In the genomic region with DNA sequence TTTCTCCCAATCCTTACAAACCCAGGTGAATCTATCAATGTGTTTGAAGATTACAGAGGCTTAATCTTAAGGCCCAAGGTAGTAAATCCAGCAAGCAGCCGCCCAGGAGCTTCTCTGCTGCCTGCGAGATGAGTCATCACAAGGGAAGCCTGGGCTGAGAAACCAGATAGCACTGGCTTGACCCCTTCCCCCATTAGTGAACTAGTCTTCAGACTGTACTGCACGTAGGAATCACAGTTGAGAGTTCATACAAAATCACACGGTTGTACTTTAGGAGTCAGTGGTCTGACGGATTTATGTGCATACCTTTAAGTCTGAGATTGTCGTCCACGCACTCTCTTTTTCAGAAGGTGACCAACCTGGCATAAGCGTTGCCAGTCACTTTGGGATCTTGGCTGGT, we compare ENCODE assay signal across 15 mouse cellular contexts. TPM values are rescaled to one million over a fixed set of nuclear protein-coding genes. Genes with fewer than 3 reads are reported as not detected.
DNase-seq lines count a peak whose midpoint lies in the region; ATAC-seq and TF ChIP-seq lines count a peak whose summit lies in the region.
"Had no signal": no experiment of that assay in that cellular context is flagged by ENCODE, and none has a peak within 500 bp of the region (broad histone marks: within the 10 kb centered on the region; RNA-seq: fewer than 3 reads in every experiment).

No protein-coding gene starts in this region.

- no peak for DNase-seq in heart, adult 2 months
- DNase-seq in liver, embryonic 11.5 days (ENCODE audit: low spot score), result no peak
- DNase-seq in liver, result no peak
- peak; percentile 53 for DNase-seq in MN1 (ENCODE audit: low spot score)
- DNase-seq in gastrocnemius, adult 18-20 months (ENCODE audit: low spot score), result no peak
- DNase-seq: adrenal gland, postnatal 14 days; cerebellum, adult 11-12 months; gastrocnemius, postnatal 25 days; kidney, adult 9 months; retina, postnatal 1 day; thymus, adult 2 months had no signal

- peak overlapping the region; percentile 22 for H3K4me2 ChIP-seq in heart, embryonic 11.5 days
- no peak overlapping the region for H3K4me2 ChIP-seq in liver, embryonic 11.5 days
- H3K4me2 ChIP-seq in intestine, postnatal 0 days (replicated peaks; ENCODE audit: low read depth), result no peak overlapping the region
- H3K4me2 ChIP-seq: forebrain, embryonic 13.5 days had no signal

- H3K27ac ChIP-seq in heart, embryonic 11.5 days (ENCODE audit: low read depth, low read length), result 0 out of 2 replicates have a peak overlapping the region, but pooled peaks have one; percentile 10
- H3K27ac ChIP-seq in heart, adult 2 months, result no peak overlapping the region
- H3K27ac ChIP-seq in liver, embryonic 11.5 days (ENCODE audit: low read depth, low read length), result peak overlapping the region; percentile 9; the same call in 1 of the 2 replicates
- H3K27ac ChIP-seq in intestine, postnatal 0 days (ENCODE audit: low read depth, low read length), result no peak overlapping the region
- H3K27ac ChIP-seq: forebrain, embryonic 13.5 days had no signal

- H3K4me3 ChIP-seq in heart, embryonic 11.5 days (ENCODE audit: low read depth, low read length), result no peak overlapping the region
- H3K4me3 ChIP-seq in heart, adult 2 months, result no peak overlapping the region
- H3K4me3 ChIP-seq in liver, embryonic 11.5 days (ENCODE audit: low read depth, low read length), result no peak overlapping the region
- H3K4me3 ChIP-seq in intestine, postnatal 0 days (ENCODE audit: low read depth, low read length), result no peak overlapping the region
- H3K4me3 ChIP-seq: forebrain, embryonic 13.5 days had no signal

- H3K36me3 ChIP-seq in heart, embryonic 11.5 days (ENCODE audit: control insufficient read depth, insufficient read depth, low read length), result no peaks in the 10 kb centered on the region
- H3K36me3 ChIP-seq in heart, adult 2 months (ENCODE audit: control insufficient read depth, insufficient read depth, low read length), result no peaks in the 10 kb centered on the region
- no peaks in the 10 kb centered on the region for H3K36me3 ChIP-seq in liver, embryonic 11.5 days (ENCODE audit: control insufficient read depth, insufficient read depth, low read length)
- H3K36me3 ChIP-seq in intestine, postnatal 0 days (ENCODE audit: control insufficient read depth, insufficient read depth), result no peaks in the 10 kb centered on the region

- H3K79me2 ChIP-seq in heart, adult 2 months (replicated peaks; ENCODE audit: control insufficient read depth, insufficient read depth, low read length), result no peaks in the 10 kb centered on the region

- TF ChIP-seq POLR2A in heart, adult 2 months (IDR thresholded peaks at IDR 0.05; ENCODE audit: insufficient read depth, low read depth, low read length), result no peak

- H3K9ac ChIP-seq in heart, embryonic 11.5 days (ENCODE audit: low read depth, low read length), result 0 out of 2 replicates have a peak overlapping the region, but pooled peaks have one; percentile 5
- H3K9ac ChIP-seq in heart, adult 2 months (ENCODE audit: low read depth, low read length), result no peak overlapping the region
- no peak overlapping the region for H3K9ac ChIP-seq in liver, embryonic 11.5 days (ENCODE audit: low read depth, low read length)
- H3K9ac ChIP-seq in intestine, postnatal 0 days (ENCODE audit: low read depth, low read length), result no peak overlapping the region
- H3K9ac ChIP-seq: forebrain, embryonic 13.5 days had no signal

- H3K9me3 ChIP-seq in heart, embryonic 11.5 days (replicated peaks; ENCODE audit: control insufficient read depth, low read length), result no peaks in the 10 kb centered on the region
- no peaks in the 10 kb centered on the region for H3K9me3 ChIP-seq in liver, embryonic 11.5 days (ENCODE audit: control insufficient read depth, low read length)
- H3K9me3 ChIP-seq in intestine, postnatal 0 days (ENCODE audit: control insufficient read depth), result no peaks in the 10 kb centered on the region
- H3K9me3 ChIP-seq: forebrain, embryonic 13.5 days had no signal

- intact Hi-C loops in heart, adult 2 months (cut with DNase I), result no loop called here

- peaks cover 24% of the 10 kb centered on the region for H3K4me1 ChIP-seq in heart, embryonic 11.5 days (ENCODE audit: control insufficient read depth, insufficient read depth, low read length)
- no peaks in the 10 kb centered on the region for H3K4me1 ChIP-seq in heart, adult 2 months (ENCODE audit: control insufficient read depth, insufficient read depth, low read length)
- H3K4me1 ChIP-seq in liver, embryonic 11.5 days (replicated peaks; ENCODE audit: control insufficient read depth, insufficient read depth, low read length), result peaks cover 7% of the 10 kb centered on the region; the same call in 1 of the 2 replicates
- H3K4me1 ChIP-seq in intestine, postnatal 0 days (replicated peaks; ENCODE audit: control insufficient read depth, insufficient read depth, low read length), result no peaks in the 10 kb centered on the region

- no peak for TF ChIP-seq EP300 in heart, adult 2 months (IDR thresholded peaks at IDR 0.05; ENCODE audit: insufficient read depth, low read depth, low read length)

- H3K27me3 ChIP-seq in heart, embryonic 11.5 days (ENCODE audit: control insufficient read depth, insufficient read depth, low read length), result no peaks in the 10 kb centered on the region
- H3K27me3 ChIP-seq in heart, adult 2 months (ENCODE audit: control insufficient read depth, insufficient read depth, low read length), result no peaks in the 10 kb centered on the region
- no peaks in the 10 kb centered on the region for H3K27me3 ChIP-seq in liver, embryonic 11.5 days (replicated peaks; ENCODE audit: control insufficient read depth, insufficient read depth, low read length)
- no peaks in the 10 kb centered on the region for H3K27me3 ChIP-seq in intestine, postnatal 0 days (replicated peaks; ENCODE audit: control insufficient read depth, insufficient read depth, low read length)
- H3K27me3 ChIP-seq: forebrain, embryonic 13.5 days had no signal

- TF ChIP-seq CTCF in heart, adult 2 months (IDR thresholded peaks at IDR 0.05), result no peak
- no peak for TF ChIP-seq CTCF in intestine, postnatal 0 days (IDR thresholded peaks at IDR 0.05; ENCODE audit: low read depth)

- 37% methylated on average over 8 of the region's 8 CpGs for whole genome bisulfite sequencing in heart, embryonic 11.5 days (ENCODE audit: insufficient replicate concordance)
- 60% methylated on average over 8 of the region's 8 CpGs for WGBS in heart, adult 2 months
- WGBS in liver, embryonic 11.5 days, result 40% methylated on average over 8 of the region's 8 CpGs
- 48% methylated on average over 8 of the region's 8 CpGs for WGBS in intestine, postnatal 0 days

- ATAC-seq in heart, embryonic 11.5 days (replicated peaks; ENCODE audit: insufficient number of reproducible peaks, low FRiP score, low TSS enrichment), result 0 out of 2 replicates have a peak, but pooled peaks have one; percentile 59
- ATAC-seq in liver, embryonic 11.5 days (replicated peaks; ENCODE audit: low FRiP score), result peak; percentile 47; the same call in 1 of the 2 replicates
- peak; percentile 81 for ATAC-seq in intestine, postnatal 0 days
- ATAC-seq in inflammation-experienced regulatory T-cells, adult 6 months, result no peak
- ATAC-seq: forebrain, embryonic 13.5 days had no signal

RNA-seq across cellular contexts. Expression of gene Sgce, which starts 13.8 kb away (rescaled TPM):
- polyA plus RNA-seq in heart, embryonic 11.5 days (2014; fragmentation: Nextera tagmentation; extraction: Ambion mirVana), result 52.7 and 56.2 TPM in 2 replicates
- total RNA-seq in heart, adult 2 months (2021), result 10 to 100 TPM; 19.4 to 19.5 TPM
- 12.5 and 19.7 TPM in 2 replicates for polyA plus RNA-seq in heart, adult 2 months (2012; rRNA removed)
- 24.0 and 24.7 TPM in 2 replicates for polyA plus RNA-seq in liver, embryonic 11.5 days (2014; fragmentation: Nextera tagmentation; extraction: Ambion mirVana)
- polyA plus RNA-seq in intestine, postnatal 0 days (2015; fragmentation: Nextera tagmentation; extraction: Ambion mirVana), result 25.5 and 29.7 TPM in 2 replicates
- total RNA-seq in gastrocnemius, adult 18-20 months (2021), result 10 to 100 TPM in 1 of 2 experiments, 1 to 10 TPM in 1; 7.6 to 10.5 TPM
- under 1 TPM in 1 of 3 experiments, not detected in 2; 0.34 TPM for polyA plus RNA-seq in inflammation-experienced regulatory T-cells, adult 6 months (2017; shearing (Covaris generic))

RNA-seq across cellular contexts. Expression of gene Peg10, which starts 13.9 kb away (rescaled TPM):
- polyA plus RNA-seq in heart, embryonic 11.5 days (2014; fragmentation: Nextera tagmentation; extraction: Ambion mirVana), result 9.1 and 11.6 TPM in 2 replicates
- total RNA-seq in heart, adult 2 months (2021), result 1 to 10 TPM; 1.0 to 1.1 TPM
- 0.55 and 0.85 TPM in 2 replicates for polyA plus RNA-seq in heart, adult 2 months (2012; rRNA removed)
- 18.5 and 19.1 TPM in 2 replicates for polyA plus RNA-seq in liver, embryonic 11.5 days (2014; fragmentation: Nextera tagmentation; extraction: Ambion mirVana)
- 0.55 TPM in 2 replicates for polyA plus RNA-seq in intestine, postnatal 0 days (2015; fragmentation: Nextera tagmentation; extraction: Ambion mirVana)
- total RNA-seq in gastrocnemius, adult 18-20 months (2021), result 1 to 10 TPM; 1.1 to 1.3 TPM
- not detected for polyA plus RNA-seq in inflammation-experienced regulatory T-cells, adult 6 months (2017; shearing (Covaris generic))

Comparison
In these comparisons a context has a peak if more than half of its experiments do, and no peak if none do; other contexts are left out.
1. H3K27ac ChIP-seq: peak in heart, embryonic 11.5 days (single experiment) and liver, embryonic 11.5 days (single experiment); none in heart, adult 2 months (single experiment) and intestine, postnatal 0 days (single experiment).
2. RNA of gene Sgce, which starts 13.8 kb away (polyA plus RNA-seq): 52.7 to 56.2 TPM in heart, embryonic 11.5 days, 25.5 to 29.7 TPM in intestine, postnatal 0 days, 24.0 to 24.7 TPM in liver, embryonic 11.5 days and 12.5 to 19.7 TPM in heart, adult 2 months; 0.34 TPM in inflammation-experienced regulatory T-cells, adult 6 months; every median in the first group is over 10 times any median in the second.